Mouse (Mus musculus) layer of hippocampus, postnatal 14 days (tissue): ENCODE data around the gene Cadm1. TPM values are rescaled to one million over a fixed set of nuclear protein-coding genes. Genes with fewer than 3 reads are reported as not detected.

Experiments used
- DNase-seq, 2 experiments: peaks; one replicate each; pipeline ENCODE4 v3.0.0; 2021 to 2022; ENCODE audit warnings: low spot score in 2 of 2, mixed read lengths in 1 of 2
- total RNA-seq, 2 experiments: library from RNA; stranded (reverse); gene quantifications; 2 replicates each; pipeline ENCODE4 v1.2.3; 2021

Gene Cadm1
- total RNA-seq, 2 experiments from 2014 or later, result 219 to 257 TPM

- DNase-seq, result peak in 1 of 2 experiments; percentile 45
These were observed 75.7 kb downstream of the Cadm1 start for GRCm38 (mm10) chr9:47605628-47606027.

- no peak for DNase-seq
These were observed 78.5 kb downstream of the Cadm1 start for GRCm38 (mm10) chr9:47608441-47608840.

- no peak for DNase-seq
These were observed 78.9 kb downstream of the Cadm1 start for GRCm38 (mm10) chr9:47608921-47609320.

DNA sequence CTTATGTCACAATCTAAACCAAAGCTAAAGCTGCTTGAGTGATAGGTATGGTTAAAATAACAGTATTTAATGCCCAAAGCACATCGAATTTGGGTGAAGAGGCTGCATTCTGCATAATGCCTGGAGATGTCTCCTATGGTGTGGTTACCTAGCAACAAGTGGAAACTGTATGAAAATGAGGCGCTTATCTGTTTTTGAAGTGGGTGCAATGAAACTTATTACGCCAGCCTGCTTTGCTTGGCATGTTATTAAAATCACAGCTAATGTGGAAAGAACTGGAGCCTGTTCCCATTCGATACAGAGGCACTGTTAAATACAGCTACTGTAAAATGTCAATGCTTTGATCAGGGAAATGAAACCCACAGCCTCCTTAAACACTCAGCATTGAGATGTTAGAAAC is 79.5 kb downstream of the Cadm1 start:
- peak in 1 of 2 experiments; percentile 49 for DNase-seq

DNA sequence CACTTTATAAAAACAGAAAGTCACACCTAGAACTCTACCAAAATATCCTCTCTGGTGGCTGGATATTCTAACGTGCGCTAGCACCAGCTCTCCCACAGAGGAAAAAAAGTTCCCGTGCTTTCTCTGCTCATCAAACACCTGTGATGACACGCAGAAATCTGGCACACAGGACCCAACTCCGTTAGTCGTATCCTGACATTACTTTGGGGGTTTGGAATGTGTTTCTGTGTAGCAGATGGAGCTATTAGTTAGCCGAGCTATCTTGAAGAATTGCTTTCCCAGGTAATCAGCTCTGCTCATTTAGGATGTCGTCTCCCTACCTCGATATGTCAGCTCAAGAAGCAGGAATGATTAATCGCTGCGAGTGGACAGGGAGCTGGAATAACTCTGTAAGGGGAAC is 80.3 kb downstream of the Cadm1 start:
- DNase-seq, result no peak

- no peak for DNase-seq
These were observed 83.0 kb downstream of the Cadm1 start for GRCm38 (mm10) chr9:47612894-47613412.

GRCm38 (mm10) chr9:47615049-47615448 is 85.1 kb downstream of the Cadm1 start:
- peak in 1 of 2 experiments; percentile 56 for DNase-seq

- no peak for DNase-seq
These were observed 86.4 kb downstream of the Cadm1 start for GRCm38 (mm10) chr9:47616391-47616790.

GRCm38 (mm10) chr9:47619501-47620029 is 89.6 kb downstream of the Cadm1 start:
- no peak for DNase-seq

GRCm38 (mm10) chr9:47623447-47624445 is 93.8 kb downstream of the Cadm1 start:
- DNase-seq, result no peak

GRCm38 (mm10) chr9:47624565-47625520 is 94.9 kb downstream of the Cadm1 start:
- DNase-seq, result peak in 1 of 2 experiments; percentile 71

GRCm38 (mm10) chr9:47625621-47626210 is 95.7 kb downstream of the Cadm1 start:
- no peak for DNase-seq

- DNase-seq, result no peak
These were observed 98.0 kb downstream of the Cadm1 start for GRCm38 (mm10) chr9:47627966-47628365.

DNA sequence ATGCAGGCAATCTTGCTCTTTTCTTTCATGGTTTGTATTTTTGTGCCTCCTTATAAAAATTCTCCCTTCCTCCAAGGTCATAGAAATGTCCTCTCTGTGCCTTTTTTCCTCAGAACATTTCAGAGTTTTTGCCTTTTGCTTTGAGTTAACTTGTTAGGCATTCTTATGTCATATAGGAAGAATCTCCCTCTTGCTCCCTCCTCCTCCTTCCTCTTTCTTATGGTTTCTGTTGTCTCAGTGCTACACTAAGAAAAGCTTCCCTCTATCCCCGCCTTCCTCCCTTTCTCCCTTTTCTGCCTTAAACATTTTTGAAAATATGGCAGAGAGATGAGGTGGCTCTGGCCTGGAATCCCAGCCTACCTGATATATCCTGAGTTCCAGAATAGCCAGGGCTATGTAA is 98.6 kb downstream of the Cadm1 start:
- no peak for DNase-seq

DNA sequence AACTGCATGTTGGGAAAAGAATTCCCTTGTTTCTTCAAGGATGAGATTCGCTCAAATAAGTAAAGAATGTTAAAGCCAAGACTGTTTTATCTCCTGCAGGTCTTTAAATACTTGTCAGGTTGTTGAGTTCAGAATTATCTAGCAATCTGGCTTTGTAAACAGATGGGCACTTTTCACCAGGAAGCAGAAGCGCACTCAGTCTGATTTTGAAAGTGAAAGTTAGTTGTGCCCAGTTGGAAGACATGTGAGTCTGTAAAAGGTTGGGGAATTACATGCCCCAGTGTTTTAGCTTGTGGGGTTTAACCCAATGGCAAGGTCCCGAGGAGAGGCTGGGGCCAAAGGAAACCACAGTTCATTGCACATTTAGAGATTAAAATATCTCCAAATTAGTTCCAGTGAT is 104.7 kb downstream of the Cadm1 start:
- DNase-seq, result no peak

GRCm38 (mm10) chr9:47642663-47643062 is 112.7 kb downstream of the Cadm1 start:
- DNase-seq, result no peak

- no peak for DNase-seq
These were observed 115.1 kb downstream of the Cadm1 start for GRCm38 (mm10) chr9:47645056-47645455.

DNA sequence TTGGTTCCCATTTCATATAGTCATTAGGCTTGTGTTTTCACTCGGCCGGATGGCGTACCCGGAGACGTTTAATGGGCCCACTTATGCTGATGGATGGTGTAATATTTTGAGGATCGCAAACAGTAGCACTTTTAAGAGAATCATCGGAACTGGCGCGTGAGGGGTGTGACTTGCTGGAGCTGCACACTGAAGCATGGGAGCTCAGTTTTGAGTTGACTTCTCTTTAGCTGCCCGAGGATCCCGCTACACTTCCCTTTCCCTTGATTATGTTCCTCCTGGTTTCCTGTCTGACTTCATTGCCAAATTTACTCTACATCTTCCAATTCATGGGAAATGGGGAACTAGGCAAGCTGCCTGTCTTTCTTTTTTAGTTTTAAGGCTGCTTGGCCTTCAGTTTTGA is 121.5 kb downstream of the Cadm1 start:
- DNase-seq, result no peak

DNA sequence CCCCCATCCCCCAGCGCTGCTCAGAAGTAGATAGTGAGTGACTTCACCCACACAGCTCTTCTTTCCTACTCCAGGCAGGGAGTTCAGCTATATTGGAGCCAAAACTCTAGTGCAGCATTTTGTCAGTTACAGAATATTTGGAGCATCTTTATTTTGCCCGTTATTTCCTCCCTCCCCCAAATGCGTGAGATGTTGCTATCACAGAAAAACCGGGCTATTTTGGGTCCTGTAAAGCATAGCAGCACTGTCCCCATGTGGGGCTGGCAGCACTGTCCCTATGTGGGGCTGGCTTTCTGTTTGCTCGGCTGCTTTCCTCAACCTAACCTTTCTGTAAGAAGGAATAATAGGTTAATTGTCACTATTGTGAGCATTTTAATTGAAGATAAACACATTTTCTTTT is 122.2 kb downstream of the Cadm1 start:
- DNase-seq, result no peak

DNA sequence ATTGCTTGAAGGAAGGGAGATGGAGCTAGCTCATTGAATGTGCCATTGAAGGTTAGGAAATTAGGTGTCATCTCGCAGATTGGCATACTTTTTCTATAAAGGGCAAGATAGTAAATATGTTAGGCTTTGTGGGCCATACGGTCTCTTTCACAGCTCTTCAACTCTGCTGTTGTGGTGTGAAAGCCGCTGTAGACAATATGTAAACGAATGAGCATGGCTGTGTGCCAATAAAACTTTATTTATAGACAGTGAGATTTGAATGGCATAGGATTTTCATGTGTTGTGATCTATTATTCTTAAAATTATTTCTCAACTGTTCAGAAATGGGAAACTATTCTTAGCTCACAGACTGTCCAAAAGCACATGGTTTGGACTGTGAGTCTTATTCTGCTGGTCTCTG is 123.0 kb downstream of the Cadm1 start:
- no peak for DNase-seq
